Mouse (Mus musculus): ENCODE data around the gene Ube2c. TPM values are rescaled to one million over a fixed set of nuclear protein-coding genes. Genes with fewer than 3 reads are reported as not detected.
A peak's percentile ranks its signal among the peaks of the same experiment; 100 is the strongest.

Ube2c gene
- polyA plus RNA-seq, 1 experiment from 2014 or later = 35.4 TPM

DNA sequence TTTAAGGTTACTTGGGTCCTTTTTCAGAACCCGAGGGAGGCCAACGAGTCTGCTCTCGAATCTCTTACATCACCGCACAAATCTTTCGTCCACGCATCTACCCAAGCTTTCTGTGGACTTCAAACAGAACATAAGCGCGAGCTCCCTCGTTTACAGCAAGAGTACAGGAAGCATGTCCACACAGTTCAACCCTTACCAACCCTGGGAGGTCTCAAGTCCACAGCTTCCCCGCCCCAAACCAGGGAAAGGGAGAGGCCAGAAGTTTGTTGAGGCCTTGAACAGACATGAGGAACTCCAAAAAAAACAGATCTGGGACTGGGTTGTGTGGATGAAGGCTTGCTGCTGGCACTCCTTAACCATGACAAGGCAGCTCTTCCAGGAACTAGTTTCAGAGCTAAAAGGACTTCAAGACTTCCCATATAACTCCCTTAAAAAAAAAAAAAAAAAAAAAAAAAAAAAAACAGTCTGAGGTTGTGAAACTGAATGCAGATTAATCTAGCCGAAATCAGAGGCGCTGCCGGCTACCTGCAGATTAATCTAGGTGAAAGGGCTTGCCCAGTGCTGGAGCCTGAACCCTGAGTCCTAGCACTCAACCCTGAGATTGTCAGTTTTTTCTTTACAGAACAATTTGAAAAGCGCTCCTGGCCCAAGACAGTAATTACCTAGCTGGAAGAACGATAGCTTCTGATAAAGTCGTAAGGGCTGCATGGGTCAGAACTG is 33.7 kb downstream of the Ube2c start:
- Histone ChIP-seq H3K36me3 (ENCODE audit: control insufficient read depth, insufficient read depth, low read length) (peaks cover 4% of the 10 kb centered on the region), H3K4me2 (ENCODE audit: low read length) (peak overlapping the region; percentile 74), H3K4me3 (ENCODE audit: low read depth, low read length) (peak overlapping the region; percentile 76), H3K9me3 (replicated peaks; ENCODE audit: control insufficient read depth, low read length, poor library complexity, severe bottlenecking) (no peaks in the 10 kb centered on the region), H3K27me3 (ENCODE audit: control insufficient read depth, insufficient read depth, low read depth, low read length) (no peaks in the 10 kb centered on the region), H3K9ac (ENCODE audit: low read depth, low read length) (peak overlapping the region; percentile 74), H3K4me1 (ENCODE audit: control insufficient read depth, insufficient read depth, low read length) (peaks cover 30% of the 10 kb centered on the region), H3K27ac (ENCODE audit: low read length) (no peak overlapping the region)
- no peak for ATAC-seq
- WGBS = 94% methylated on average over 16 of the region's 16 CpGs

DNA sequence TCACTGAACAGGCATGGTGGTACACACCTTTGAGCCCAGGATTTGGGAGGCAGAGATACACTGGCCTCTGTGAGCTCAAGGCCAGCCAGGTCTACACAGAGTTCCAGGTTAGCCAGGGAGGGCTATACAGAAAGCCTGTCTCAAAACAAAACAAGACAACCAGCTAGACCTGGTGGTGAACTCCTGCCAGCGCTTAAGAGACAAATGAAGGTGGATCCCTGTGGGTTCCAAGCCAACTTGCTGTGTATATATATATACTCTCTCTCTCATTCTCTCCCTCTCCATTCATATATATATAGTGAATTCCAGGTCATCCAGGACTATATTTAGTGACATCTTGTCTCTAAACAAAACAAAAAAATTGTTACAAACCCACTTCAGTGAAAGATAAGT is 34.2 kb downstream of the Ube2c start:
- Histone ChIP-seq H3K4me3 (ENCODE audit: low read depth, low read length) (peak overlapping the region; percentile 76), H3K9ac (ENCODE audit: low read depth, low read length) (peak overlapping the region; percentile 74), H3K9me3 (replicated peaks; ENCODE audit: control insufficient read depth, low read length, poor library complexity, severe bottlenecking) (no peaks in the 10 kb centered on the region), H3K36me3 (ENCODE audit: control insufficient read depth, insufficient read depth, low read length) (peaks cover 4% of the 10 kb centered on the region), H3K4me1 (ENCODE audit: control insufficient read depth, insufficient read depth, low read length) (peaks cover 30% of the 10 kb centered on the region), H3K4me2 (ENCODE audit: low read length) (peak overlapping the region; percentile 74), H3K27me3 (ENCODE audit: control insufficient read depth, insufficient read depth, low read depth, low read length) (no peaks in the 10 kb centered on the region), H3K27ac (ENCODE audit: low read length) (peak overlapping the region; percentile 79)
- ATAC-seq = no peak
- 68% methylated on average over 1 of the region's 1 CpGs for WGBS

DNA sequence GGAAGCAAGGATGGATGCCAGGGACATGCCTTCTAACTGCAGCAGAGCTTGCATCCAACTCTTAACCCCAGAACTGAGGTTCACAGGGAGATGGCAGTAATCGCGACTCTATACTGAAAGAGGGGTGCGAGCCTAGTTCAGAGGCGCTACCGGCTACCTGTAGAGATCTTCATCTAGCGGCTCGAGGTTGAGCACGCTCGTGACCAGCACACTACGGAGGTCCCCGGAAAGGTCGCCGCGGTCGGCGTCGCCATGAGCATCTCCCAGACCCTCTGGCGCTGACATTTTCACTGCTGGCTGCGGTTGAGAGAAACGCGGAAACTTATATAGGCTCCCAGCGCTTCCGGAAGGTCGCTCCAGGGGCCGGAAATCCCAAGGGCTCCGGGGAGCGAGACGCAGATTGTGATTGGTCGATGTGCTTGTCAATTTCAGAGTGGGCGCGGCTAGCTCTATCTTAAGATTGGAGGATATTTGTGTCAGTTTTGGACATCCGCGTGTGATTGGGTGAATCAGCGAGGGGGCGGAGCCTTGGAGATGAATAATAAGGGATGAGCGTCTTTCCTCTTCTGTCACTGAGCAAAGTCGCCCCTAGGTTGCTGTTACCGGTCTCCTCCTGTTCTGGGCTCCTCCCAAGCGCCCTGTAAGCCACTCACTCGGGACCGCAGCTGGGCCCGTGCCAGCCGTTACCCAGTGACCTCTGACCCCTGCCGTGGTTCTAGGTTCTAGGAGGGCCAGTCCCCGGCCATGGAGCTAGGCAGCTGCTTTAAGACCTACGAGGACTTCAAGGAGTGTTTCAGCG is 35.0 kb downstream of the Ube2c start, which contains the start of the genes Acot8 and Zswim3:
TSS of gene Acot8 (minus strand) at position 350 of the 799 bp plus-strand sequence.
TSS of gene Zswim3 (plus strand) at position 566 of the 799 bp plus-strand sequence.
- H3K4me1 ChIP-seq (ENCODE audit: control insufficient read depth, insufficient read depth, low read length) = peaks cover 30% of the 10 kb centered on the region
- H3K27ac ChIP-seq (ENCODE audit: low read length) = peak within 1 kb of the TSS; percentile 81
- peak within 1 kb of the TSS; percentile 74 for H3K4me2 ChIP-seq (ENCODE audit: low read length)
- peaks cover 7% of the 10 kb centered on the region for H3K36me3 ChIP-seq (ENCODE audit: control insufficient read depth, insufficient read depth, low read length)
- peak within 1 kb of the TSS; percentile 83 for H3K9ac ChIP-seq (ENCODE audit: low read depth, low read length)
- ATAC-seq = peak; percentile 96
- no peaks in the 10 kb centered on the region for H3K27me3 ChIP-seq (ENCODE audit: control insufficient read depth, insufficient read depth, low read depth, low read length)
- peak within 1 kb of the TSS; percentile 76 for H3K4me3 ChIP-seq (ENCODE audit: low read depth, low read length)
- no peaks in the 10 kb centered on the region for H3K9me3 ChIP-seq (replicated peaks; ENCODE audit: control insufficient read depth, low read length, poor library complexity, severe bottlenecking)
- WGBS = under 1% methylated on average over 47 of the region's 47 CpGs

DNA sequence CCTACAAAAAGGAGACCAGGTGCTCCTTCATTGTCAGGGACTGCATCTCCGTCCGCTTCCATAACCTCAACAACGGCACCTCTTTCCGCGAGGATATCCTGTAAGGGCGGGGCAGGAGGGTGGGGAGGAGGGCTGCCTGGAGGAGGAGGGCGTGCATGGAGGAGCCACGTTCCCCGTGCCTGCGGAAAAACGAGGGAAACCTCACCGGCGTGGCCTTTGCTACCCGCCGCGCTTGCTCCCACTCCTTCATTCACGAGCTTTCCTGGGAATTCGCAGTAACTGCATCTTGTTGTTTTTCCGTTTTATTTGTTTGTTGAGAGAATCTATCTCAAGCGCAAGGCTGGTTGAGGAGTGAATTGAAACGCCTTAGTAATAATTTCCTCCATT is 35.6 kb downstream of the Ube2c start:
- Histone ChIP-seq H3K27ac (ENCODE audit: low read length) (peak overlapping the region; percentile 81), H3K4me2 (ENCODE audit: low read length) (peak overlapping the region; percentile 68), H3K9ac (ENCODE audit: low read depth, low read length) (peak overlapping the region; percentile 83), H3K9me3 (replicated peaks; ENCODE audit: control insufficient read depth, low read length, poor library complexity, severe bottlenecking) (no peaks in the 10 kb centered on the region), H3K27me3 (ENCODE audit: control insufficient read depth, insufficient read depth, low read depth, low read length) (no peaks in the 10 kb centered on the region), H3K4me3 (ENCODE audit: low read depth, low read length) (peak overlapping the region; percentile 76), H3K4me1 (ENCODE audit: control insufficient read depth, insufficient read depth, low read length) (peaks cover 30% of the 10 kb centered on the region), H3K36me3 (ENCODE audit: control insufficient read depth, insufficient read depth, low read length) (peaks cover 6% of the 10 kb centered on the region; the same call in 1 of the 2 replicates)
- WGBS = 1% methylated on average over 21 of the region's 21 CpGs
- peak; percentile 49 for ATAC-seq

DNA sequence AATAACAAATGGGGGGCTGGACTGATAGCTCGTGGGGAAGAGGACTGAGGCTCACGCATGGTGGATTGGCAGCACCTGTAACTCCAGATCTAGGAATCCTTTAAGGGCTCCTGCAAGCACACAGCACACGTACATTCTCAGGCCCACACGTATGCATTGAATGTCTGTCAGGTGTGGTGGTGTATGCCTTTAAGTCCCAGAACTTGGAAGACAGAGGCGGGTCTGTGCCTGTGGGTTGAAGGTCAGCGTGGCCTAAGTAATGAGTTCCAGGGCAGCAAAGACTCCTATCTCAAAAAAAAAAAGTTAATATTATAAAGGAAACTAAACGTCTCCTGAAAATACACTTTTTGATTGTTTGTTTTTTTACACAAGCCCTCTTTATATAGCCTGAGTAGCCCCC is 36.9 kb downstream of the Ube2c start:
- Histone ChIP-seq H3K36me3 (ENCODE audit: control insufficient read depth, insufficient read depth, low read length) (peaks cover 6% of the 10 kb centered on the region; the same call in 1 of the 2 replicates), H3K9me3 (replicated peaks; ENCODE audit: control insufficient read depth, low read length, poor library complexity, severe bottlenecking) (no peaks in the 10 kb centered on the region), H3K27me3 (ENCODE audit: control insufficient read depth, insufficient read depth, low read depth, low read length) (no peaks in the 10 kb centered on the region), H3K9ac (ENCODE audit: low read depth, low read length) (no peak overlapping the region), H3K4me2 (ENCODE audit: low read length) (peak overlapping the region; percentile 68), H3K4me3 (ENCODE audit: low read depth, low read length) (no peak overlapping the region), H3K4me1 (ENCODE audit: control insufficient read depth, insufficient read depth, low read length) (peaks cover 30% of the 10 kb centered on the region), H3K27ac (ENCODE audit: low read length) (no peak overlapping the region)
- ATAC-seq = no peak
- 89% methylated on average over 7 of the region's 7 CpGs for WGBS

DNA sequence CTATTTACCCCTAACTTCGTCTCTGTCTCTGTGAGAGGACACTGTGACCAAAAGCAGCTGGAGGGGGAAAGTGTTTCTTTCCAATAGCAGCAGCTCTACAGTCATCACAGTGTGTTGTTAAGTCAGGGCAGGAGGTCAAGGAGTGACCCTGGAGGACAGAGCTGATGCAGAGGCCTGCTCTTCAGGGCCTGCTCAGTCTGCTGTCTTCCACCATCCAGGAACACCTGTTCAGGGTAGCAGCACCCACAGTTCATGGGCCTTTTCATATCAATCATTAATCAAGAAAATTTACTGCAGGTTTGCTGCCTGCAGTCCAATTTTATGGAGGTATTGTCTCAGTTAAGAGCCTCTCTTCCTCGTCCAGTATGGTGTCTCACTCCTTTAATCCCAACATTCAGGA is 43.9 kb downstream of the Ube2c start:
- Histone ChIP-seq H3K27me3 (ENCODE audit: control insufficient read depth, insufficient read depth, low read depth, low read length) (no peaks in the 10 kb centered on the region), H3K9ac (ENCODE audit: low read depth, low read length) (no peak overlapping the region), H3K36me3 (ENCODE audit: control insufficient read depth, insufficient read depth, low read length) (peaks cover 8% of the 10 kb centered on the region; the same call in 1 of the 2 replicates), H3K4me3 (ENCODE audit: low read depth, low read length) (no peak overlapping the region), H3K9me3 (replicated peaks; ENCODE audit: control insufficient read depth, low read length, poor library complexity, severe bottlenecking) (no peaks in the 10 kb centered on the region), H3K27ac (ENCODE audit: low read length) (no peak overlapping the region), H3K4me1 (ENCODE audit: control insufficient read depth, insufficient read depth, low read length) (no peaks in the 10 kb centered on the region), H3K4me2 (ENCODE audit: low read length) (no peak overlapping the region)
- no peak for ATAC-seq
- WGBS = 67% methylated on average over 2 of the region's 2 CpGs

DNA sequence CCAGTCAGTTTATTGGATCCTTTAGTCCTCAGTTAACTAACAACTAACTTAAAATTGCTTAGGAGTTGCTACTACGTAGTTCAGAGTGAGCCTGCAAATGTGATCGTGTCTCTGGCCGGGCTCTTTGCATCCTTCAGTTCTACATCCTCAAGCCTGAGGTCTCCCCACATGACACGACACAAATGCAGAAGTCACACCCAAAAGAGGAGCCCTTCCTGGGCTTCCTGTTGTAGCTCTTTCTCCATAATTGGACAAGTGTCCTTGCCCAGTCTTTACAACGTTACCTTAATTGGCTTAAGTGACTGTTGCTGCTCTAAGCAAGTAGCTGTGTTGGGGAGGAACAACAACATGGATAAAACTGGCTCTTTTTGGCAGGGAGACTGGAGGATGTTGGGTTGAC is 45.6 kb downstream of the Ube2c start:
- H3K4me3 ChIP-seq (ENCODE audit: low read depth, low read length) = no peak overlapping the region
- no peaks in the 10 kb centered on the region for H3K27me3 ChIP-seq (ENCODE audit: control insufficient read depth, insufficient read depth, low read depth, low read length)
- no peak overlapping the region for H3K9ac ChIP-seq (ENCODE audit: low read depth, low read length)
- H3K4me2 ChIP-seq (ENCODE audit: low read length) = no peak overlapping the region
- H3K9me3 ChIP-seq (replicated peaks; ENCODE audit: control insufficient read depth, low read length, poor library complexity, severe bottlenecking) = no peaks in the 10 kb centered on the region
- peaks cover 2% of the 10 kb centered on the region; the same call in 1 of the 2 replicates for H3K36me3 ChIP-seq (ENCODE audit: control insufficient read depth, insufficient read depth, low read length)
- no peak for ATAC-seq
- WGBS = 91% methylated on average over 5 of the region's 5 CpGs
- H3K27ac ChIP-seq (ENCODE audit: low read length) = no peak overlapping the region
- H3K4me1 ChIP-seq (ENCODE audit: control insufficient read depth, insufficient read depth, low read length) = no peaks in the 10 kb centered on the region

DNA sequence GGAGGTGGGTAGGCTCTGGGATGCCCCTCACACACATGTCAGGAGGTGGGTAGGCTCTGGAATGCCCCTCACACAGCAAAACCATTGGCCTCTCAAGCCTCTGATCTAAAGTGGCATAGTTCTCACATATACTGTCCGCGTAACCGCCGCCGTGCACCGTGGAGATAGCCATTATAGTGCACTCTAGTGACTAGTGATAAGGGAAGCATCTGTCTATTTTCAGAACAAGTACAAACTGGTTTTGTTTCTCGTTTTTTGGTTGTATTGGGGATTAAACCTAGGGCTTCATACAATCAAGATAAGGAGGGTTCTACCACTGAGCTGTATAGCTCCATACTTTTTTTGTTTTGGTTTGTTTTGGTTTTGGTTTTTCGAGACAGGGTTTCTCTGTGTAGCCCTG is 46.1 kb downstream of the Ube2c start:
- no peaks in the 10 kb centered on the region for H3K4me1 ChIP-seq (ENCODE audit: control insufficient read depth, insufficient read depth, low read length)
- no peak overlapping the region for H3K27ac ChIP-seq (ENCODE audit: low read length)
- no peak overlapping the region for H3K4me3 ChIP-seq (ENCODE audit: low read depth, low read length)
- ATAC-seq = no peak
- no peak overlapping the region for H3K9ac ChIP-seq (ENCODE audit: low read depth, low read length)
- H3K36me3 ChIP-seq (ENCODE audit: control insufficient read depth, insufficient read depth, low read length) = peaks cover 4% of the 10 kb centered on the region; the same call in 1 of the 2 replicates
- WGBS = 92% methylated on average over 8 of the region's 8 CpGs
- no peaks in the 10 kb centered on the region for H3K9me3 ChIP-seq (replicated peaks; ENCODE audit: control insufficient read depth, low read length, poor library complexity, severe bottlenecking)
- no peaks in the 10 kb centered on the region for H3K27me3 ChIP-seq (ENCODE audit: control insufficient read depth, insufficient read depth, low read depth, low read length)
- H3K4me2 ChIP-seq (ENCODE audit: low read length) = no peak overlapping the region

DNA sequence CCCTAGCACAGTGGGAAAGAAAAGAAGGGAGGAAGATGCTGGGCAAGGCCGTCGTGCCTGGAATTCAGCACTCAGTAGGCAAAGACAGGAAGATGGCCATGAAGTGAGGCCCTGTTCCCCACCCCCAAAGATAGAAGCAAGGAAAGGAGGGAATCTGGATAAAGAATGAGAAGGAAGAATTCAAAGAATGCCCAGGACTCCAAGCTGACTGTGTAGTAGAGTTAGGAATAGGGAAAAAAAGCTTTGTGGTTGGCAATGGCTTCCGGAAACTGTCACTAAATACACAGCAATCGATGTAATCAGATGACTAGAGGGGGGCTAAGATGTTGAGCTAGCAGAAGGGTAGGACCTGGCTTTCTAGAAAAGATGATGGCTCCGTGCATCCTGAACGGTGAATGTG is 47.5 kb downstream of the Ube2c start:
- H3K9ac ChIP-seq (ENCODE audit: low read depth, low read length) = no peak overlapping the region
- 89% methylated on average over 6 of the region's 6 CpGs for WGBS
- ATAC-seq = no peak
- H3K9me3 ChIP-seq (replicated peaks; ENCODE audit: control insufficient read depth, low read length, poor library complexity, severe bottlenecking) = no peaks in the 10 kb centered on the region
- peaks cover 4% of the 10 kb centered on the region for H3K4me1 ChIP-seq (ENCODE audit: control insufficient read depth, insufficient read depth, low read length)
- H3K4me3 ChIP-seq (ENCODE audit: low read depth, low read length) = no peak overlapping the region
- no peak overlapping the region for H3K4me2 ChIP-seq (ENCODE audit: low read length)
- H3K27ac ChIP-seq (ENCODE audit: low read length) = no peak overlapping the region
- H3K27me3 ChIP-seq (ENCODE audit: control insufficient read depth, insufficient read depth, low read depth, low read length) = no peaks in the 10 kb centered on the region
- H3K36me3 ChIP-seq (ENCODE audit: control insufficient read depth, insufficient read depth, low read length) = peaks cover 10% of the 10 kb centered on the region
